Mouse (Mus musculus): ENCODE measurements at regions not wholly inside any gene's neighbourhood (a gene's known extent, or its start where the extent isn't known, plus 50 kb on each side); places are given as distances from the start of the nearest gene placed in this dataset.
A peak's percentile ranks its signal among the peaks of the same experiment; 100 is the strongest.

GRCm38 (mm10) chr9:91680859-91681258 lies 315.2 kb upstream of the Zic1 start:
- TF ChIP-seq POLR2A (IDR thresholded peaks at IDR 0.05; ENCODE audit: borderline replicate concordance, insufficient read depth, low read length), result no peak
- TF ChIP-seq CTCF (IDR thresholded peaks at IDR 0.05; ENCODE audit: borderline replicate concordance, insufficient read depth, low read depth, low read length), result no peak
- H3K4me1 ChIP-seq (ENCODE audit: control insufficient read depth, insufficient read depth, low read length), result no peaks in the 10 kb centered on the region

GRCm38 (mm10) chr9:91666667-91667066 lies 301.1 kb upstream of the Zic1 start:
- 88% methylated on average over 1 of the region's 1 CpGs for WGBS
- Histone ChIP-seq H3K27me3 (ENCODE audit: control insufficient read depth, insufficient read depth, low read length) (no peaks in the 10 kb centered on the region), H3K4me3 (replicated peaks; ENCODE audit: insufficient read depth, low read depth, low read length) (no peak overlapping the region), H3K27ac (ENCODE audit: insufficient read depth, low read length) (no peak overlapping the region), H3K4me1 (ENCODE audit: control insufficient read depth, insufficient read depth, low read length) (no peaks in the 10 kb centered on the region)
- DNase-seq, result no peak
- TF ChIP-seq CTCF (IDR thresholded peaks at IDR 0.05; ENCODE audit: borderline replicate concordance, insufficient read depth, low read depth, low read length) (no peak), POLR2A (IDR thresholded peaks at IDR 0.05; ENCODE audit: borderline replicate concordance, insufficient read depth, low read length) (no peak)

More at GRCm38 (mm10) chr9:91680859-91681258, 315.2 kb upstream of the Zic1 start:
- Histone ChIP-seq H3K27me3 (ENCODE audit: control insufficient read depth, insufficient read depth, low read length) (no peaks in the 10 kb centered on the region), H3K27ac (ENCODE audit: insufficient read depth, low read length) (no peak overlapping the region), H3K4me3 (replicated peaks; ENCODE audit: insufficient read depth, low read depth, low read length) (no peak overlapping the region)
- WGBS, result 57% methylated on average over 6 of the region's 6 CpGs
- no peak for DNase-seq

GRCm38 (mm10) chr9:91660089-91660488 lies 294.5 kb upstream of the Zic1 start:
- TF ChIP-seq POLR2A (IDR thresholded peaks at IDR 0.05; ENCODE audit: borderline replicate concordance, insufficient read depth, low read length) (no peak), CTCF (IDR thresholded peaks at IDR 0.05; ENCODE audit: borderline replicate concordance, insufficient read depth, low read depth, low read length) (no peak)
- WGBS, result 36% methylated on average over 2 of the region's 2 CpGs

GRCm38 (mm10) chr9:91654071-91654470 lies 288.5 kb upstream of the Zic1 start:
- no peak overlapping the region for H3K4me3 ChIP-seq (replicated peaks; ENCODE audit: insufficient read depth, low read depth, low read length)
- no peaks in the 10 kb centered on the region for H3K27me3 ChIP-seq (ENCODE audit: control insufficient read depth, insufficient read depth, low read length)
- WGBS, result 31% methylated on average over 4 of the region's 4 CpGs
- DNase-seq, result peak; percentile 21 to 59
- TF ChIP-seq CTCF (IDR thresholded peaks at IDR 0.05; ENCODE audit: borderline replicate concordance, insufficient read depth, low read depth, low read length), result peak; percentile 38; the same call in 1 of the 2 replicates
- TF ChIP-seq POLR2A (IDR thresholded peaks at IDR 0.05; ENCODE audit: borderline replicate concordance, insufficient read depth, low read length), result no peak
- H3K4me1 ChIP-seq (ENCODE audit: control insufficient read depth, insufficient read depth, low read length), result no peaks in the 10 kb centered on the region; the same call in 1 of the 2 replicates
- H3K27ac ChIP-seq (ENCODE audit: insufficient read depth, low read length), result no peak overlapping the region

More at GRCm38 (mm10) chr9:91660089-91660488, 294.5 kb upstream of the Zic1 start:
- no peaks in the 10 kb centered on the region for H3K4me1 ChIP-seq (ENCODE audit: control insufficient read depth, insufficient read depth, low read length)
- DNase-seq, result no peak
- H3K27me3 ChIP-seq (ENCODE audit: control insufficient read depth, insufficient read depth, low read length), result no peaks in the 10 kb centered on the region
- H3K4me3 ChIP-seq (replicated peaks; ENCODE audit: insufficient read depth, low read depth, low read length), result no peak overlapping the region
- H3K27ac ChIP-seq (ENCODE audit: insufficient read depth, low read length), result no peak overlapping the region

GRCm38 (mm10) chr9:91652384-91653100 lies 286.9 kb upstream of the Zic1 start:
- peak in 1 of 2 experiments; percentile 20 for DNase-seq
- 55% methylated on average over 8 of the region's 8 CpGs for WGBS
- H3K27ac ChIP-seq (ENCODE audit: insufficient read depth, low read length), result no peak overlapping the region
- TF ChIP-seq POLR2A (IDR thresholded peaks at IDR 0.05; ENCODE audit: borderline replicate concordance, insufficient read depth, low read length) (no peak), CTCF (IDR thresholded peaks at IDR 0.05; ENCODE audit: borderline replicate concordance, insufficient read depth, low read depth, low read length) (no peak)
- H3K4me1 ChIP-seq (ENCODE audit: control insufficient read depth, insufficient read depth, low read length), result no peaks in the 10 kb centered on the region; the same call in 1 of the 2 replicates
- no peak overlapping the region for H3K4me3 ChIP-seq (replicated peaks; ENCODE audit: insufficient read depth, low read depth, low read length)
- no peaks in the 10 kb centered on the region for H3K27me3 ChIP-seq (ENCODE audit: control insufficient read depth, insufficient read depth, low read length)

- Histone ChIP-seq H3K27me3 (ENCODE audit: control insufficient read depth, insufficient read depth, low read length) (no peaks in the 10 kb centered on the region), H3K4me3 (replicated peaks; ENCODE audit: insufficient read depth, low read depth, low read length) (no peak overlapping the region), H3K4me1 (ENCODE audit: control insufficient read depth, insufficient read depth, low read length) (no peaks in the 10 kb centered on the region), H3K27ac (ENCODE audit: insufficient read depth, low read length) (no peak overlapping the region)
- 85% methylated on average over 2 of the region's 2 CpGs for WGBS
- DNase-seq, result no peak
- TF ChIP-seq CTCF (IDR thresholded peaks at IDR 0.05; ENCODE audit: borderline replicate concordance, insufficient read depth, low read depth, low read length), result no peak
- TF ChIP-seq POLR2A (IDR thresholded peaks at IDR 0.05; ENCODE audit: borderline replicate concordance, insufficient read depth, low read length), result no peak
These were observed 244.8 kb upstream of the Zic1 start for GRCm38 (mm10) chr9:91610401-91610800.

- Histone ChIP-seq H3K4me1 (ENCODE audit: control insufficient read depth, insufficient read depth, low read length) (no peaks in the 10 kb centered on the region), H3K4me3 (replicated peaks; ENCODE audit: insufficient read depth, low read depth, low read length) (no peak overlapping the region), H3K27me3 (ENCODE audit: control insufficient read depth, insufficient read depth, low read length) (no peaks in the 10 kb centered on the region), H3K27ac (ENCODE audit: insufficient read depth, low read length) (no peak overlapping the region)
- no peak for TF ChIP-seq CTCF (IDR thresholded peaks at IDR 0.05; ENCODE audit: borderline replicate concordance, insufficient read depth, low read depth, low read length)
- no peak for TF ChIP-seq POLR2A (IDR thresholded peaks at IDR 0.05; ENCODE audit: borderline replicate concordance, insufficient read depth, low read length)
- DNase-seq, result peak; percentile 25 to 31
- WGBS, result 35% methylated on average over 10 of the region's 10 CpGs
These were observed 244.0 kb upstream of the Zic1 start for GRCm38 (mm10) chr9:91609457-91610166.
